Mouse (Mus musculus) forebrain, embryonic 11.5 days (tissue): ENCODE results near the gene Slc2a4. TPM values are rescaled to one million over a fixed set of nuclear protein-coding genes. Genes with fewer than 3 reads are reported as not detected.

ENCODE experiments used
- ATAC-seq: fragments of 200-750 bp; cut with Nextera tagmentation; replicated peaks from 2 replicates; pipeline ENCODE4 v1.8.0; 2017; ENCODE audit warnings: moderate TSS enrichment; ENCODE audit not compliant: low FRiP score
- DNase-seq: peaks from one replicate; pipeline ENCODE4 v3.0.0-alpha.2; 2017; ENCODE audit warnings: low spot score
- H3K27ac ChIP-seq: fragments of 300-500 bp; sonication (generic); 2 replicates; pipeline ENCODE4 v1.5.1; 2014; ENCODE audit warnings: low read depth, low read length
- H3K27me3 ChIP-seq: fragments of 300-500 bp; sonication (generic); 2 replicates; pipeline ENCODE4 v1.6.1; 2014; ENCODE audit warnings: mild to moderate bottlenecking, low read length, mixed read lengths; ENCODE audit not compliant: control insufficient read depth, insufficient read depth
- H3K36me3 ChIP-seq: fragments of 300-500 bp; sonication (generic); 2 replicates; pipeline ENCODE4 v1.6.1; 2014; ENCODE audit warnings: mild to moderate bottlenecking, low read length, moderate library complexity, mixed read lengths; ENCODE audit not compliant: control insufficient read depth, insufficient read depth
- H3K4me1 ChIP-seq: fragments of 300-500 bp; sonication (generic); replicated peaks from 2 replicates; pipeline ENCODE4 v1.6.1; 2014; ENCODE audit warnings: low read length, mixed read lengths; ENCODE audit not compliant: control insufficient read depth, insufficient read depth
- H3K4me2 ChIP-seq: fragments of 300-500 bp; sonication (generic); 2 replicates; pipeline ENCODE4 v1.6.1; 2014; ENCODE audit warnings: low read depth, mild to moderate bottlenecking, low read length, moderate library complexity, mixed read lengths; ENCODE audit not compliant: severe bottlenecking
- H3K4me3 ChIP-seq: fragments of 300-500 bp; sonication (generic); 2 replicates; pipeline ENCODE4 v1.5.1; 2014; ENCODE audit warnings: low read depth, low read length
- H3K9ac ChIP-seq: fragments of 300-500 bp; sonication (generic); 2 replicates; pipeline ENCODE4 v1.6.1; 2014; ENCODE audit warnings: low read length
- H3K9me3 ChIP-seq: fragments of 300-500 bp; sonication (generic); 2 replicates; pipeline ENCODE4 v1.6.1; 2016; ENCODE audit warnings: low read length, mixed read lengths; ENCODE audit not compliant: control insufficient read depth
- WGBS: fragments of 180-500 bp; shearing (Covaris S2); extraction: QIAGEN DNeasy Blood & Tissue Kit; methylation state at CpG from one replicate; pipeline ENCODE4 v1.1.7; 2014; 5-methylcytosine and 5-hydroxymethylcytosine counted together
- polyA plus RNA-seq: library from polyadenylated mRNA; unstranded; fragments of >200 nt; fragmentation: Nextera tagmentation; extraction: Ambion mirVana; gene quantifications from 2 replicates; pipeline ENCODE4 v1.2.1, GENCODE M21; 2014

The Slc2a4 gene
- polyA plus RNA-seq, 1 experiment from 2014 or later, result 14.8 TPM

- DNase-seq (no peak), ATAC-seq (no peak)
- peaks cover 42% of the 10 kb centered on the region for H3K36me3 ChIP-seq
- H3K9me3 ChIP-seq, result no peaks in the 10 kb centered on the region
- H3K27ac ChIP-seq, result no peak overlapping the region
- no peak overlapping the region for H3K9ac ChIP-seq
- peaks cover 15% of the 10 kb centered on the region for H3K4me1 ChIP-seq
- H3K4me2 ChIP-seq, result no peak overlapping the region
- WGBS, result 91% methylated on average over 17 of the region's 17 CpGs
- no peak overlapping the region; the same call in 1 of the 2 replicates for H3K4me3 ChIP-seq
- H3K27me3 ChIP-seq, result no peaks in the 10 kb centered on the region
These were observed 37.0 kb downstream of the Slc2a4 start for GRCm38 (mm10) chr11:69910781-69911560.

GRCm38 (mm10) chr11:69910177-69910576, 37.8 kb downstream of the Slc2a4 start:
- H3K4me1 ChIP-seq, result peaks cover 11% of the 10 kb centered on the region
- no peaks in the 10 kb centered on the region for H3K9me3 ChIP-seq
- H3K4me3 ChIP-seq, result no peak overlapping the region
- H3K27me3 ChIP-seq, result no peaks in the 10 kb centered on the region
- H3K4me2 ChIP-seq, result no peak overlapping the region
- no peak overlapping the region for H3K27ac ChIP-seq
- H3K9ac ChIP-seq, result no peak overlapping the region
- WGBS, result 95% methylated on average over 8 of the region's 8 CpGs
- DNase-seq, result no peak
- ATAC-seq, result no peak
- peaks cover 42% of the 10 kb centered on the region for H3K36me3 ChIP-seq

GRCm38 (mm10) chr11:69909174-69909573, 38.8 kb downstream of the Slc2a4 start:
- Histone ChIP-seq H3K27ac (no peak overlapping the region), H3K36me3 (peaks cover 42% of the 10 kb centered on the region), H3K4me3 (no peak overlapping the region), H3K4me1 (peaks cover 3% of the 10 kb centered on the region; the same call in 1 of the 2 replicates), H3K27me3 (no peaks in the 10 kb centered on the region), H3K9me3 (no peaks in the 10 kb centered on the region), H3K9ac (no peak overlapping the region), H3K4me2 (no peak overlapping the region)
- DNase-seq (no peak), ATAC-seq (no peak)
- WGBS, result 92% methylated on average over 5 of the region's 5 CpGs

GRCm38 (mm10) chr11:69908645-69909044, 39.3 kb downstream of the Slc2a4 start:
- H3K27ac ChIP-seq, result no peak overlapping the region
- H3K4me2 ChIP-seq, result no peak overlapping the region
- peaks cover 42% of the 10 kb centered on the region for H3K36me3 ChIP-seq
- no peak overlapping the region for H3K4me3 ChIP-seq
- peaks cover 3% of the 10 kb centered on the region; the same call in 1 of the 2 replicates for H3K4me1 ChIP-seq
- DNase-seq (no peak), ATAC-seq (no peak)
- 97% methylated on average over 11 of the region's 11 CpGs for WGBS
- H3K27me3 ChIP-seq, result no peaks in the 10 kb centered on the region
- no peaks in the 10 kb centered on the region for H3K9me3 ChIP-seq
- no peak overlapping the region for H3K9ac ChIP-seq

- Histone ChIP-seq H3K36me3 (peaks cover 27% of the 10 kb centered on the region; the same call in 1 of the 2 replicates), H3K27me3 (no peaks in the 10 kb centered on the region), H3K4me3 (no peak overlapping the region), H3K4me2 (no peak overlapping the region), H3K27ac (no peak overlapping the region), H3K4me1 (peaks cover 3% of the 10 kb centered on the region; the same call in 1 of the 2 replicates), H3K9ac (no peak overlapping the region), H3K9me3 (no peaks in the 10 kb centered on the region)
- DNase-seq (no peak), ATAC-seq (no peak)
- WGBS, result 94% methylated on average over 9 of the region's 9 CpGs
These were observed 43.7 kb downstream of the Slc2a4 start for GRCm38 (mm10) chr11:69904311-69904710.

GRCm38 (mm10) chr11:69902972-69903371, 45.0 kb downstream of the Slc2a4 start:
- no peak overlapping the region for H3K27ac ChIP-seq
- 89% methylated on average over 13 of the region's 13 CpGs for WGBS
- peaks cover 3% of the 10 kb centered on the region; the same call in 1 of the 2 replicates for H3K4me1 ChIP-seq
- H3K9ac ChIP-seq, result no peak overlapping the region
- H3K27me3 ChIP-seq, result no peaks in the 10 kb centered on the region
- peak overlapping the region; percentile 96 for H3K4me3 ChIP-seq
- H3K4me2 ChIP-seq, result peak overlapping the region; percentile 93
- ATAC-seq (no peak), DNase-seq (no peak)
- H3K9me3 ChIP-seq, result no peaks in the 10 kb centered on the region
- peaks cover 15% of the 10 kb centered on the region; the same call in 1 of the 2 replicates for H3K36me3 ChIP-seq

GRCm38 (mm10) chr11:69901993-69902392, 46.0 kb downstream of the Slc2a4 start:
- DNase-seq, result no peak
- WGBS, result under 1% methylated on average over 39 of the region's 39 CpGs

GRCm38 (mm10) chr11:69901406-69901846, 46.6 kb downstream of the Slc2a4 start:
- WGBS, result under 1% methylated on average over 42 of the region's 42 CpGs
- Histone ChIP-seq H3K4me2 (peak overlapping the region; percentile 93), H3K9ac (peak overlapping the region; percentile 89), H3K4me3 (peak overlapping the region; percentile 96), H3K9me3 (no peaks in the 10 kb centered on the region), H3K27me3 (no peaks in the 10 kb centered on the region), H3K4me1 (peaks cover 3% of the 10 kb centered on the region; the same call in 1 of the 2 replicates), H3K27ac (peak overlapping the region; percentile 96), H3K36me3 (peaks cover 8% of the 10 kb centered on the region; the same call in 1 of the 2 replicates)
- DNase-seq (peak; percentile 97), ATAC-seq (peak; percentile 80)

More at GRCm38 (mm10) chr11:69901993-69902392, 46.0 kb downstream of the Slc2a4 start:
- peak overlapping the region; percentile 96 for H3K27ac ChIP-seq
- peaks cover 8% of the 10 kb centered on the region; the same call in 1 of the 2 replicates for H3K36me3 ChIP-seq
- H3K9me3 ChIP-seq, result no peaks in the 10 kb centered on the region
- H3K4me2 ChIP-seq, result peak overlapping the region; percentile 93
- peak; percentile 5; the same call in 1 of the 2 replicates for ATAC-seq
- peaks cover 3% of the 10 kb centered on the region; the same call in 1 of the 2 replicates for H3K4me1 ChIP-seq
- H3K9ac ChIP-seq, result peak overlapping the region; percentile 89
- H3K27me3 ChIP-seq, result no peaks in the 10 kb centered on the region
- H3K4me3 ChIP-seq, result peak overlapping the region; percentile 96
